Mouse (Mus musculus) intestine, postnatal 0 days (tissue): ENCODE measurements around the gene Cyp51. TPM values are rescaled to one million over a fixed set of nuclear protein-coding genes. Genes with fewer than 3 reads are reported as not detected.
"Not testable (repeated sequence)": the region's sequence is repeated elsewhere in the genome, so short reads cannot be mapped to it uniquely, and the experiment has no call there.

Experiments
- ATAC-seq: fragments of 200-750 bp; cut with Nextera tagmentation; 2 replicates; pipeline ENCODE4 v1.8.0; 2017; ENCODE audit warnings: mild to moderate bottlenecking, moderate TSS enrichment, moderate library complexity
- H3K27ac ChIP-seq: fragments of 300-500 bp; sonication (generic); 2 replicates; pipeline ENCODE4 v1.5.1; 2014; ENCODE audit warnings: mild to moderate bottlenecking, low read depth, low read length, moderate library complexity
- H3K27me3 ChIP-seq: fragments of 300-500 bp; sonication (generic); replicated peaks from 2 replicates; pipeline ENCODE4 v1.6.1; 2014; ENCODE audit warnings: low read length, mixed read lengths; ENCODE audit not compliant: control insufficient read depth, insufficient read depth
- H3K36me3 ChIP-seq: fragments of 300-500 bp; sonication (generic); 2 replicates; pipeline ENCODE4 v1.6.1; 2014; ENCODE audit warnings: mild to moderate bottlenecking, moderate library complexity; ENCODE audit not compliant: control insufficient read depth, insufficient read depth
- H3K4me1 ChIP-seq: fragments of 300-500 bp; sonication (generic); replicated peaks from 2 replicates; pipeline ENCODE4 v1.6.1; 2014; ENCODE audit warnings: antibody characterized with exemption, low read length, mixed read lengths; ENCODE audit not compliant: control insufficient read depth, insufficient read depth
- H3K4me2 ChIP-seq: fragments of 300-500 bp; sonication (generic); replicated peaks from 2 replicates; pipeline ENCODE4 v1.6.1; 2014; ENCODE audit warnings: low read depth, mild to moderate bottlenecking, moderate library complexity
- H3K4me3 ChIP-seq: fragments of 300-500 bp; sonication (generic); 2 replicates; pipeline ENCODE4 v1.5.1; 2014; ENCODE audit warnings: low read depth, low read length
- H3K9ac ChIP-seq: fragments of 300-500 bp; sonication (generic); 2 replicates; pipeline ENCODE4 v1.6.1; 2014; ENCODE audit warnings: mild to moderate bottlenecking, low read depth, low read length
- H3K9me3 ChIP-seq: fragments of 300-500 bp; sonication (generic); 2 replicates; pipeline ENCODE4 v1.6.1; 2016; ENCODE audit warnings: mixed run types; ENCODE audit not compliant: control insufficient read depth
- CTCF ChIP-seq: sonication (generic); IDR thresholded peaks from 2 replicates; pipeline ENCODE4 v1.5.1; 2016; ENCODE audit warnings: low read depth, mild to moderate bottlenecking, control low read depth, antibody characterized with exemption, moderate library complexity
- WGBS: fragments of 180-500 bp; shearing (Covaris S2); extraction: QIAGEN DNeasy Blood & Tissue Kit; methylation state at CpG from one replicate; pipeline ENCODE4 v1.1.7; 2014; 5-methylcytosine and 5-hydroxymethylcytosine counted together
- polyA plus RNA-seq: library from polyadenylated mRNA; unstranded; fragments of >200 nt; fragmentation: Nextera tagmentation; extraction: Ambion mirVana; gene quantifications from 2 replicates; pipeline ENCODE4 v1.2.1, GENCODE M21; 2015

The Cyp51 gene
- 27.3 and 30.8 TPM in 2 replicates for polyA plus RNA-seq

DNA sequence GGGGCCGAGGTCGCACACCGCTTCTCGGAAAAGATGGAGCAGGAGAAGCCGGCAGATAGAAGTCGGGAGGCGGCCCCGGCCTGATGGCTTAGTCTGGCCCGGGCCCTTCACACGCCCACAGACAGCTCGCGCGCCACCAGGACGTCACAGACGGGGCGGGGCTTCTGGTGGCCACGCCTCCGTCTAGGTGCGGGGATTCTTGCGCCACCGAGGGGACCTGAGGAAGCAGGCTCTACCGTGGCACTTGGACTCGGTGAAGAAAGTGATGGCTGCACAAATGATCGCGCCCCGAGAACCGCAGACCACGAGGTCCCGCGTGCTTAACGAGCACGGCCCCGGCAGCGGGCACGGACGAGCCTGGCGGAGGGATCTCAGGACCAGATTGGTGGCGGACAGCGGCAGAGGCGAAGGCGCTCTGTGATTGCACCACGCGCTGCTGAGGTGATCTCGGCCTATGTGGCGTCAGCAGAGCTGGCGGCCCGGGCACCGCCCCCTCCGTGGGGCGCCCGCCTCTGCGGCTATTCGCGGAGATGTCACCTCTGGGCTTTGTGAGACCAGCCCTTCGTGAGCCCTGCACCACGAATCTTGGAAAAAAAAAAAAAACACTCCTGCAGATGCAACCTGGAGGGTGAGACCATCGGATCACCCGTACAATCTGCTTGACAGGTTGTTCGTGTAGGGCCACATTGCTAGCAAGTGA lies at the start of gene Cyp51:
Cyp51 (minus strand) TSS at position 406 of the 700 bp plus-strand sequence.
- Histone ChIP-seq H3K4me2 (peak within 1 kb of the TSS; percentile 91), H3K4me3 (peak within 1 kb of the TSS; percentile 97), H3K9me3 (no peaks in the 10 kb centered on the region), H3K9ac (peak within 1 kb of the TSS; percentile 58), H3K27ac (peak within 1 kb of the TSS; percentile 86), H3K4me1 (0 out of 2 replicates have a peak, but pooled peaks cover 5% of the 10 kb centered on the region), H3K36me3 (peaks cover 21% of the 10 kb centered on the region), H3K27me3 (no peaks in the 10 kb centered on the region)
- TF ChIP-seq CTCF, result no peak
- WGBS, result under 1% methylated on average over 59 of the region's 59 CpGs
- ATAC-seq, result peak; percentile 99

DNA sequence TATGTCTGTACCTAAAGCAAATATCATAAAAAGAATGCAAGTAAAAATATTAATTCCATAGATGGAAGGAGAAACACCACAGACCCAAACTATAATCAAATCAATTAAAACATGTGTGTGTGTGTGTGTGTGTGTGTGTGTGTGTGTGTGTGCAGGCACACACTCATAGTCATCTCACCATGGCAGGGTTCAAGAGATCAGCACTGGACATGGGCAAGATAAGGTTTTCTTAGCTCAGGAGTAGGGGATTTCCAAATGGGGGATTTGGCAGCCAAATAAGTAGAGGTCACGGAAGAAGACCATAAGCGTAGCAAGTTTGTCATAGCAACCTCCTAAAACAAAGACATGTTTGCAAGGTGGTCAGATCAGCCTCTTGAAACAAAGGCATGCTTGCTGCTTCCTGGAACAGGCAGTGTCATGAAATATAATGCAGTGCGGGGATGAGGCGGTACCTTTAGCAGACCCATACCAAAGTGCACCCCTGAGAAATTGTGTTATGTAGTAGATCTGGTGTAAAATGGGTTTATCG lies 8.1 kb upstream of the Cyp51 start:
- H3K4me2 ChIP-seq, result no peak overlapping the region
- no peaks in the 10 kb centered on the region for H3K4me1 ChIP-seq
- H3K27me3 ChIP-seq, result no peaks in the 10 kb centered on the region
- H3K36me3 ChIP-seq, result no peaks in the 10 kb centered on the region
- H3K4me3 ChIP-seq, result no peak overlapping the region
- no peak for ATAC-seq
- 93% methylated on average over 5 of the region's 5 CpGs for WGBS
- no peak overlapping the region for H3K27ac ChIP-seq
- H3K9ac ChIP-seq, result no peak overlapping the region
- no peaks in the 10 kb centered on the region for H3K9me3 ChIP-seq
- TF ChIP-seq CTCF, result no peak

DNA sequence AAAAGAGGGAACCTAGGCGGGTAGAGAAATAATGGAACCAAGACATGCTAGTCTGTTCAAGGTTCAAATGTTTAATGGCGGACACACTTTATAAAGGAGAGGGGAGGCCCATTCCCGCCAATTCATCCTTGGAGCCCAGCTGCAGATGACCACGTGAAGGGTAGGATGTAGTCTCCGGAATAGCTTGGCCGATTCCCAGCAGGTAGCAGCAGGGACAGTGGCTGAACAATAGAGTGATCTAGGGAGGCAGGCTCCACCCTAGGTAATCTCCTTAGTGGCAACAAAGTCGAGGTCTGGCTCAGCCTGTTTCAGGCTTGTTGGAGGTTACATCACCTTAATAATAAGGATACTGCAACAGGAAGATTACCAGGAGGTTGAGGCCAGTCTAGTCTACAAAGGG lies 2.5 kb upstream of the Cyp51 start:
- H3K4me3 ChIP-seq, H3K4me2 ChIP-seq, H3K9ac ChIP-seq, H3K27me3 ChIP-seq, ATAC-seq, H3K4me1 ChIP-seq, H3K9me3 ChIP-seq, H3K27ac ChIP-seq, H3K36me3 ChIP-seq: not testable (repeated sequence)
- 73% methylated on average over 7 of the region's 7 CpGs for WGBS

DNA sequence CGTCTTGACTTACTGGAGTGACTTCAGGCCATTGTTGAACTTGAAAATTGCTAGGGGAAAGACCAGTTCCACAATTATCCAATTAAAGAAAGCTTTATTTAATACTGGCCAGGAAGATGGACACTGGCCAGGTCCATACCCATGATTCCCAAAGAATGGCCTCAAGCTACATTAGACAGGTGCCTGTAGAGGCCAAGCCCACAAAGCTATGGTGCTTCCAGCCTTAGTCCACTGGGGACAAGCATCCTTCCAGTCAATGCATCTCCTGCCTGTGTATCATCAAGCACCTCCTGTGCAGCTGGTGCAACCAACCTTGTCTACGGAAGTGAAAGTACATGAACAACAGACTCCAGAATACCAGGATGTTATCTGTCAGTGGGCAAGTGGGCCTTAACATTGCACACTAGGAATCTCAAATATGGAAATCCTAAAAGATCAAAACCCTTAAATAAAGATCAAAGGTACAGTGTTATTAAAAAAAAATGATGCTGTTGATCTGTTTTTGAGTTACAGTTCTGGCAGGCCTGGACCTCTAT lies 1.2 kb upstream of the Cyp51 start:
- no peak overlapping the region for H3K27ac ChIP-seq
- peaks cover 12% of the 10 kb centered on the region for H3K36me3 ChIP-seq
- no peak overlapping the region for H3K4me3 ChIP-seq
- TF ChIP-seq CTCF, result no peak
- WGBS, result 93% methylated on average over 2 of the region's 2 CpGs
- H3K9me3 ChIP-seq, result no peaks in the 10 kb centered on the region
- no peak overlapping the region for H3K9ac ChIP-seq
- 0 out of 2 replicates have a peak, but pooled peaks cover 5% of the 10 kb centered on the region for H3K4me1 ChIP-seq
- no peak overlapping the region for H3K4me2 ChIP-seq
- no peak for ATAC-seq
- no peaks in the 10 kb centered on the region for H3K27me3 ChIP-seq

- no peaks in the 10 kb centered on the region for H3K9me3 ChIP-seq
- H3K4me1 ChIP-seq, result 0 out of 2 replicates have a peak, but pooled peaks cover 5% of the 10 kb centered on the region
- peaks cover 28% of the 10 kb centered on the region for H3K36me3 ChIP-seq
- H3K4me3 ChIP-seq, result peak overlapping the region; percentile 97
- WGBS, result under 1% methylated on average over 41 of the region's 41 CpGs
- H3K4me2 ChIP-seq, result peak overlapping the region; percentile 91
- ATAC-seq, result peak; percentile 43
- H3K27me3 ChIP-seq, result no peaks in the 10 kb centered on the region
- 0 out of 2 replicates have a peak, but pooled peaks have one; percentile 5 for TF ChIP-seq CTCF
- peak overlapping the region; percentile 58 for H3K9ac ChIP-seq
- peak overlapping the region; percentile 86 for H3K27ac ChIP-seq
Measured at GRCm38 (mm10) chr5:4103626-4104340, 763 bp downstream of the Cyp51 start.

DNA sequence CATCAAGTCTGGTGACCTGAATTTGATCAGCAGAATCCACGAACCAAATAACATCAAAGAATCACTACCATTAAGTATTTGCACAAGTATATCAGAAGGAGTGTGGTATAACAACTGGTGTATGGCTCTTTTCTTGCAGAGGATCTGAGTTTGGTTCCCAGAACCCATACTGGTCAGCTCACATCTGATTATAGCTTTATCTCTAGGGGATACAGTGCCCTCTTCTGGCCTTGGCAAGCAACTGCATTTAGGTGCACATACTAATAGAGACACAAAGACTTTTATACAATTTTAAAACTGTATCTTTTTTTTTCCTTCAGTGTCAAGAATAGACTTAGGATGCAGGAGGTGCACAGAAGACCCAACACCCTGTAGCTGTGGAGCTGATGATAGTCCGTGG lies 2.8 kb downstream of the Cyp51 start:
- Histone ChIP-seq H3K36me3 (peaks cover 33% of the 10 kb centered on the region), H3K9me3 (no peaks in the 10 kb centered on the region), H3K4me2 (no peak overlapping the region), H3K27ac (no peak overlapping the region), H3K9ac (no peak overlapping the region), H3K4me3 (no peak overlapping the region), H3K4me1 (0 out of 2 replicates have a peak, but pooled peaks cover 5% of the 10 kb centered on the region), H3K27me3 (no peaks in the 10 kb centered on the region)
- ATAC-seq, result no peak
- WGBS, result 96% methylated on average over 2 of the region's 2 CpGs
- TF ChIP-seq CTCF, result peak; percentile 60
